In genomic region chr4:32326279-32326678, GRCm38 (mm10) we compare ENCODE assay signal across 15 mouse cellular contexts.
DNase-seq lines count a peak whose midpoint lies in the region; ATAC-seq and TF ChIP-seq lines count a peak whose summit lies in the region.
"Had no signal": no experiment of that assay in that cellular context is flagged by ENCODE, and none has a peak within 500 bp of the region (broad histone marks: within the 10 kb centered on the region; RNA-seq: fewer than 3 reads in every experiment).

No protein-coding gene starts in this region.

- no peaks in the 10 kb centered on the region for H3K27me3 ChIP-seq in forebrain, embryonic 13.5 days
- no peaks in the 10 kb centered on the region for H3K27me3 ChIP-seq in hindbrain, embryonic 15.5 days
- no peaks in the 10 kb centered on the region for H3K27me3 ChIP-seq in midbrain, postnatal 0 days (ENCODE audit: insufficient read depth, low read length)
- no peaks in the 10 kb centered on the region for H3K27me3 ChIP-seq in kidney, embryonic 15.5 days
- H3K27me3 ChIP-seq: CH12.LX; limb, embryonic 13.5 days; lung, embryonic 15.5 days had no signal

- 45% methylated on average over 10 of the region's 10 CpGs for WGBS in forebrain, embryonic 13.5 days
- 30% methylated on average over 10 of the region's 10 CpGs for WGBS in hindbrain, embryonic 15.5 days
- 17% methylated on average over 10 of the region's 10 CpGs for WGBS in midbrain, postnatal 0 days
- 82% methylated on average over 10 of the region's 10 CpGs for WGBS in kidney, embryonic 15.5 days

- 0 out of 2 replicates have a peak overlapping the region, but pooled peaks have one; percentile 62 for H3K9ac ChIP-seq in forebrain, embryonic 13.5 days
- H3K9ac ChIP-seq in hindbrain, embryonic 15.5 days, result no peak overlapping the region
- H3K9ac ChIP-seq in midbrain, postnatal 0 days (replicated peaks; ENCODE audit: low read length, poor library complexity, severe bottlenecking), result peak overlapping the region; percentile 13
- H3K9ac ChIP-seq in kidney, embryonic 15.5 days, result no peak overlapping the region
- H3K9ac ChIP-seq: limb, embryonic 13.5 days; lung, embryonic 15.5 days had no signal

- 0 out of 2 replicates have a peak, but pooled peaks cover 5% of the 10 kb centered on the region for H3K9me3 ChIP-seq in forebrain, embryonic 13.5 days (replicated peaks)
- H3K9me3 ChIP-seq in hindbrain, embryonic 15.5 days, result no peaks in the 10 kb centered on the region
- H3K9me3 ChIP-seq in midbrain, postnatal 0 days (ENCODE audit: low read length), result no peaks in the 10 kb centered on the region
- no peaks in the 10 kb centered on the region for H3K9me3 ChIP-seq in kidney, embryonic 15.5 days (replicated peaks)
- H3K9me3 ChIP-seq: lung, embryonic 15.5 days had no signal

- DNase-seq in layer of hippocampus, adult 2 months (ENCODE audit: low spot score in 2 of 2), result no peak
- DNase-seq in layer of hippocampus, adult 11-12 months (ENCODE audit: low spot score), result no peak
- DNase-seq in midbrain, postnatal 0 days (ENCODE audit: low spot score), result no peak
- DNase-seq in embryo, embryonic 10.5 days (ENCODE audit: low spot score), result no peak
- DNase-seq in lung, postnatal 10 days, result no peak
- DNase-seq: adrenal gland, postnatal 25 days; cerebellum, adult 18-20 months; layer of hippocampus, adult 9-11 months; right cerebral cortex, postnatal 25 days had no signal

- no peak for TF ChIP-seq CTCF in layer of hippocampus, adult 2 months (conservative IDR thresholded peaks at IDR 0.05)
- no peak for TF ChIP-seq CTCF in midbrain, postnatal 0 days (IDR thresholded peaks at IDR 0.05)

- no peak; the same call in 1 of the 2 replicates for ATAC-seq in forebrain, embryonic 13.5 days
- ATAC-seq in hindbrain, embryonic 15.5 days (ENCODE audit: low FRiP score, low read depth), result peak; percentile 25; the same call in 1 of the 2 replicates
- peak; percentile 33; the same call in 1 of the 2 replicates for ATAC-seq in midbrain, postnatal 0 days (ENCODE audit: low FRiP score)
- ATAC-seq in kidney, embryonic 15.5 days (replicated peaks; ENCODE audit: low FRiP score), result no peak

- H3K4me2 ChIP-seq in forebrain, embryonic 13.5 days, result peak overlapping the region; percentile 22
- H3K4me2 ChIP-seq in hindbrain, embryonic 15.5 days, result peak overlapping the region; percentile 22
- peak overlapping the region; percentile 7 for H3K4me2 ChIP-seq in midbrain, postnatal 0 days (ENCODE audit: low read depth, low read length, poor library complexity, severe bottlenecking)
- H3K4me2 ChIP-seq in kidney, embryonic 15.5 days, result no peak overlapping the region
- H3K4me2 ChIP-seq: limb, embryonic 13.5 days; lung, embryonic 15.5 days had no signal

- peaks cover 62% of the 10 kb centered on the region for H3K4me1 ChIP-seq in forebrain, embryonic 13.5 days
- H3K4me1 ChIP-seq in hindbrain, embryonic 15.5 days (replicated peaks), result peaks cover 49% of the 10 kb centered on the region
- peaks cover 19% of the 10 kb centered on the region for H3K4me1 ChIP-seq in midbrain, postnatal 0 days (ENCODE audit: insufficient read depth, low read length)
- H3K4me1 ChIP-seq in kidney, embryonic 15.5 days, result peaks cover 11% of the 10 kb centered on the region

- peaks cover 10% of the 10 kb centered on the region; the same call in 1 of the 2 replicates for H3K36me3 ChIP-seq in forebrain, embryonic 13.5 days (ENCODE audit: poor library complexity, severe bottlenecking)
- no peaks in the 10 kb centered on the region for H3K36me3 ChIP-seq in hindbrain, embryonic 15.5 days
- no peaks in the 10 kb centered on the region for H3K36me3 ChIP-seq in midbrain, postnatal 0 days (ENCODE audit: insufficient read depth, low read length)
- H3K36me3 ChIP-seq in kidney, embryonic 15.5 days, result no peaks in the 10 kb centered on the region
- H3K36me3 ChIP-seq: lung, embryonic 15.5 days had no signal

- H3K27ac ChIP-seq in layer of hippocampus, adult 2 months, result peak overlapping the region; percentile 69; the same call in 1 of the 2 replicates
- H3K27ac ChIP-seq in forebrain, embryonic 13.5 days, result peak overlapping the region; percentile 85
- peak overlapping the region; percentile 79 for H3K27ac ChIP-seq in hindbrain, embryonic 15.5 days (replicated peaks)
- H3K27ac ChIP-seq in midbrain, postnatal 0 days (ENCODE audit: low read depth, low read length), result peak overlapping the region; percentile 79
- H3K27ac ChIP-seq in kidney, embryonic 15.5 days, result no peak overlapping the region
- H3K27ac ChIP-seq: limb, embryonic 13.5 days; lung, embryonic 15.5 days had no signal

- peak overlapping the region; percentile 5; the same call in 1 of the 2 replicates for H3K4me3 ChIP-seq in layer of hippocampus, adult 2 months
- H3K4me3 ChIP-seq in forebrain, embryonic 13.5 days, result no peak overlapping the region
- no peak overlapping the region for H3K4me3 ChIP-seq in hindbrain, embryonic 15.5 days
- H3K4me3 ChIP-seq in midbrain, postnatal 0 days (ENCODE audit: low read depth, low read length), result no peak overlapping the region
- no peak overlapping the region for H3K4me3 ChIP-seq in kidney, embryonic 15.5 days (replicated peaks)
- H3K4me3 ChIP-seq: limb, embryonic 13.5 days; lung, embryonic 15.5 days had no signal

Comparison
In these comparisons a context has a peak if more than half of its experiments do, and no peak if none do; other contexts are left out.
1. ATAC-seq: peak in hindbrain, embryonic 15.5 days (single experiment) and midbrain, postnatal 0 days (single experiment); none in forebrain, embryonic 13.5 days (single experiment) and kidney, embryonic 15.5 days (single experiment).
2. H3K9ac ChIP-seq: peak in forebrain, embryonic 13.5 days (single experiment) and midbrain, postnatal 0 days (single experiment); none in hindbrain, embryonic 15.5 days (single experiment) and kidney, embryonic 15.5 days (single experiment).